Mouse (Mus musculus): Measurements from ENCODE around the gene Rasgef1b. TPM values are rescaled to one million over a fixed set of nuclear protein-coding genes. Genes with fewer than 3 reads are reported as not detected.

Gene Rasgef1b
- polyA plus RNA-seq, 1 experiment from 2014 or later: 41.6 TPM

DNA sequence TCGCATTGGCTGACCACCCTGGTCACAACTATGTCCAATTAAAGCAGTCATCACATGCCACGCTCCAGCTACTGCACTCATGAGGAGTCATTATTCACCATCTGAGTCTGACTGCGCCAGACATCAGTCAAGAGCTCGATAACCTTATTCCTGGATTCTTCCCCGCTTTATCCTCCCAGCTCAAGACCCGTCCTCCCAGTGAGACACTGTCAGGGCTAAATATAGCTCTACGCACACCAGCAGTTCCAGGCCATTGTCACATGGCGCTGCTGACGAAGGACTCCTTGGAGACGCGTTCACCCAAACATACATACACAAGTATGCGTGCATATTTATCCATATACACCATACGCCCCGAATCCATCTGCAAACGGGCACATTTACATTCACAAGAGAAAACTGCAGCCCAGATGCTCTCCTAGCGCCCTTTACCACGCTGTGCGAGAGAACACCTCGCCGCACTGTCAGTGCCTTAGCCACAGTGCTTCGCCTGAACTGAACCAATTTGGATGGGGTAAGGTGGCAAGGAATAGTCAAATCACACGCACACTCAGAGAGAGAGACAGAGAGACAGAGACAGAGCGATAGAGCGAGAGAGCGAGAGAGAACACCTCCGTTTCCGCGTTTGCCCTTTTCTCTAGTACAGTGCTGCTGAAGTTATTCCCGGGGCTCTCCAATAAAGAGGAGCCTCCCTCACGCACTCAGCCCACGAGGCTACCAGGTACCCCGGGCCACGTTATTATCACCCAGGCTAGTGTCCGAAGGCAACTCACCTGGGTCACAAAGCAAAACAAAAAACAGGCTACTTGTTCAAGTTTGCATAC lies 477.3 kb downstream of the Rasgef1b start:
- peaks cover 21% of the 10 kb centered on the region for H3K4me1 ChIP-seq (ENCODE audit: control insufficient read depth, insufficient read depth, low read length)
- H3K27me3 ChIP-seq (ENCODE audit: control insufficient read depth, insufficient read depth, low read length): no peaks in the 10 kb centered on the region
- 2% methylated on average over 34 of the region's 34 CpGs for WGBS (ENCODE audit: insufficient replicate concordance)
- H3K36me3 ChIP-seq (ENCODE audit: control insufficient read depth, insufficient read depth, low read length): no peaks in the 10 kb centered on the region
- peak overlapping the region; percentile 92 for H3K9ac ChIP-seq (ENCODE audit: low read depth, low read length)
- peak overlapping the region; percentile 78 for H3K4me3 ChIP-seq (ENCODE audit: low read depth, low read length)
- H3K9me3 ChIP-seq (replicated peaks; ENCODE audit: control insufficient read depth, low read length): no peaks in the 10 kb centered on the region
- ATAC-seq (replicated peaks; ENCODE audit: insufficient number of reproducible peaks, low FRiP score, low TSS enrichment): peak; percentile 21; the same call in 1 of the 2 replicates
- peak overlapping the region; percentile 94 for H3K27ac ChIP-seq (ENCODE audit: low read depth, low read length)
- H3K4me2 ChIP-seq: peak overlapping the region; percentile 71

DNA sequence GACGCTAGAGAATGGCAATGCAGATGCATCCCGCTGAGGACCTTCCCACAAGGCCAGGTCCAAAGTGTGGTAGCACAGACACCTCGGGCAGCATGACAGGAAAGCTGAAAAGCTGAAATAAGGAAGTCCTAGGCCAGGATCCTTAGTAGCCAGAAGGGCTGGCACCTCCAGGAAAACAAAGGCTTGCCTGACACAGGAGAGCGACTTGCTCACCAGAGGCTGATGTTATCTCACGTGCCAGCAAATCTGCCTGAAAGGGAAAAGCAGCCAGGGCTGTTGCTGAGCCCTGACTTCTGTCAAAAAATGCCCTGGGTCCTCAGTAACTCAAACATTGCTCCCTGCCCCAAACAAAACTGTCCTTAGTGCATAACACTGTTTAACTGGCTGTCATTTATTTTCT lies 478.0 kb downstream of the Rasgef1b start:
- H3K9me3 ChIP-seq (replicated peaks; ENCODE audit: control insufficient read depth, low read length): no peaks in the 10 kb centered on the region
- H3K27ac ChIP-seq (ENCODE audit: low read depth, low read length): peak overlapping the region; percentile 94
- 7% methylated on average over 5 of the region's 5 CpGs for WGBS (ENCODE audit: insufficient replicate concordance)
- no peaks in the 10 kb centered on the region for H3K27me3 ChIP-seq (ENCODE audit: control insufficient read depth, insufficient read depth, low read length)
- H3K36me3 ChIP-seq (ENCODE audit: control insufficient read depth, insufficient read depth, low read length): no peaks in the 10 kb centered on the region
- peaks cover 28% of the 10 kb centered on the region for H3K4me1 ChIP-seq (ENCODE audit: control insufficient read depth, insufficient read depth, low read length)
- no peak for ATAC-seq (replicated peaks; ENCODE audit: insufficient number of reproducible peaks, low FRiP score, low TSS enrichment)
- H3K9ac ChIP-seq (ENCODE audit: low read depth, low read length): peak overlapping the region; percentile 92
- H3K4me2 ChIP-seq: peak overlapping the region; percentile 71
- H3K4me3 ChIP-seq (ENCODE audit: low read depth, low read length): peak overlapping the region; percentile 78

- peak overlapping the region; percentile 46 for H3K27ac ChIP-seq (ENCODE audit: low read depth, low read length)
- H3K4me3 ChIP-seq (ENCODE audit: low read depth, low read length): peak overlapping the region; percentile 12; the same call in 1 of the 2 replicates
- no peaks in the 10 kb centered on the region for H3K36me3 ChIP-seq (ENCODE audit: control insufficient read depth, insufficient read depth, low read length)
- whole genome bisulfite sequencing (ENCODE audit: insufficient replicate concordance): 6% methylated on average over 7 of the region's 7 CpGs
- no peaks in the 10 kb centered on the region for H3K9me3 ChIP-seq (replicated peaks; ENCODE audit: control insufficient read depth, low read length)
- H3K4me2 ChIP-seq: peak overlapping the region; percentile 51
- H3K27me3 ChIP-seq (ENCODE audit: control insufficient read depth, insufficient read depth, low read length): no peaks in the 10 kb centered on the region
- H3K4me1 ChIP-seq (ENCODE audit: control insufficient read depth, insufficient read depth, low read length): peaks cover 36% of the 10 kb centered on the region
- H3K9ac ChIP-seq (ENCODE audit: low read depth, low read length): peak overlapping the region; percentile 8; the same call in 1 of the 2 replicates
- ATAC-seq (replicated peaks; ENCODE audit: insufficient number of reproducible peaks, low FRiP score, low TSS enrichment): no peak
Observed at GRCm38 (mm10) chr5:99248501-99248900, 480.4 kb downstream of the Rasgef1b start.

DNA sequence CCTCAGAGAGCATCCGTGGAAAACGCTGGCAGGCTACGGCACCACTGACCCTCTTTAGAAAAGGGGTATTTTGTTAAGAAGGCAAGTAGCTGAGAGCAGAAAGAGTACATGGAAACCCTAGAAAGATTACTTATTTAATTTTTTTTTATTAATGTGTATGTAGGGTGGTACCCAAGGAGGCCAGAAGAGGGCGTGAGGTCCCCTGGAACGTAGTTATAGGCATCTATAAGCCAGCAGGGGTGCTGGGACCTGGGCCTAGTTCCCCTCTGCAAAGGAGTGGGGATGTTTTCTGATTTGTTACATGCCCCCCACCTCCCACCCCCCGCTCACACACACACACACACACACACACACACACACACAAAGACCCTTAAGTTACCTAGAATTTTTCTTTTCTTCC lies 480.9 kb downstream of the Rasgef1b start:
- Histone ChIP-seq H3K4me2 (peak overlapping the region; percentile 42), H3K9ac (ENCODE audit: low read depth, low read length) (no peak overlapping the region), H3K36me3 (ENCODE audit: control insufficient read depth, insufficient read depth, low read length) (0 out of 2 replicates have a peak, but pooled peaks cover under 1% of the 10 kb centered on the region), H3K4me1 (ENCODE audit: control insufficient read depth, insufficient read depth, low read length) (peaks cover 39% of the 10 kb centered on the region), H3K9me3 (replicated peaks; ENCODE audit: control insufficient read depth, low read length) (no peaks in the 10 kb centered on the region), H3K27ac (ENCODE audit: low read depth, low read length) (no peak overlapping the region), H3K4me3 (ENCODE audit: low read depth, low read length) (no peak overlapping the region), H3K27me3 (ENCODE audit: control insufficient read depth, insufficient read depth, low read length) (no peaks in the 10 kb centered on the region)
- ATAC-seq (replicated peaks; ENCODE audit: insufficient number of reproducible peaks, low FRiP score, low TSS enrichment): no peak
- WGBS (ENCODE audit: insufficient replicate concordance): 73% methylated on average over 6 of the region's 6 CpGs

DNA sequence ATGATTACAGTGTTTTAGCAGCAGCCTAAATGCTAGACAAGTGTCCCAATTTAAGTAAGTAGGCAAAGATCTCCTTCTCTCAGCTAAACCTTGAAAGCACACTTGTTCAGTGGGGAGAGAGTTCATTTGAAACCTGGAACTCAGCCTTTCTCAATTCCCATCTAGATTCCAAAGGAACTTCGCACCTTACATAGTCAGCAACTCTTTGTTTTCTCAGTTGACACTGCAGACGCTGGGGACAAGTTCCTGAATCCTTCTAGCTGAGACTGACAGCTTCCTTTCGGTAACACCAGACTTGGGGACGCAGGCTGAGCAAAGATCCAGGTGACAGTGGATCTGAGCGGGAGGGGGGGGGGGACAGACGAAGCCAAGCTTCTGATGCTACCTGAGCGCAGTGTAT lies 481.4 kb downstream of the Rasgef1b start:
- Histone ChIP-seq H3K9ac (ENCODE audit: low read depth, low read length) (no peak overlapping the region), H3K4me2 (peak overlapping the region; percentile 42), H3K27ac (ENCODE audit: low read depth, low read length) (no peak overlapping the region), H3K9me3 (replicated peaks; ENCODE audit: control insufficient read depth, low read length) (no peaks in the 10 kb centered on the region), H3K27me3 (ENCODE audit: control insufficient read depth, insufficient read depth, low read length) (no peaks in the 10 kb centered on the region), H3K4me3 (ENCODE audit: low read depth, low read length) (no peak overlapping the region), H3K36me3 (ENCODE audit: control insufficient read depth, insufficient read depth, low read length) (0 out of 2 replicates have a peak, but pooled peaks cover 3% of the 10 kb centered on the region), H3K4me1 (ENCODE audit: control insufficient read depth, insufficient read depth, low read length) (peaks cover 41% of the 10 kb centered on the region)
- WGBS (ENCODE audit: insufficient replicate concordance): 43% methylated on average over 7 of the region's 7 CpGs
- no peak for ATAC-seq (replicated peaks; ENCODE audit: insufficient number of reproducible peaks, low FRiP score, low TSS enrichment)

DNA sequence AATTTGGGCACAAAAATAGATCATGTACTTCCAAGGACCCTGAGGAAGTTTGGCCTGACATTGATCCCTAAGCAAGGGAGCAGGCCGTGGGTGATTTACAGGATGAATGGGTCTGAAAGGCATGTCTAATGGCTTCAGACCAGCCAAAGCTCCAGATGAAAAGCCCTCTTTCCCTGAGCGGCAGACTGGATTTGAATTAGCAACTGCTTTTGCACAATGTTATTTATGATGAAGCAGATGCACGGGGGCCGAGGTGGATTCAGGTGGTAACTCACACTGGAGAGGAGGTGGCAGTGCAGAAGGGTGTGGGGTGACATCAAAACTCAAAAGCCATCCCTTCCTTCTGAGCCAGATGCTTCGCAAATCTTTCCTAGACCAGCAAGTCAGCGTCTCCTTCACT lies 481.9 kb downstream of the Rasgef1b start:
- no peak overlapping the region for H3K27ac ChIP-seq (ENCODE audit: low read depth, low read length)
- 59% methylated on average over 6 of the region's 6 CpGs for WGBS (ENCODE audit: insufficient replicate concordance)
- peaks cover 45% of the 10 kb centered on the region for H3K4me1 ChIP-seq (ENCODE audit: control insufficient read depth, insufficient read depth, low read length)
- 0 out of 2 replicates have a peak, but pooled peaks cover 5% of the 10 kb centered on the region for H3K36me3 ChIP-seq (ENCODE audit: control insufficient read depth, insufficient read depth, low read length)
- no peaks in the 10 kb centered on the region for H3K27me3 ChIP-seq (ENCODE audit: control insufficient read depth, insufficient read depth, low read length)
- H3K4me3 ChIP-seq (ENCODE audit: low read depth, low read length): no peak overlapping the region
- H3K4me2 ChIP-seq: peak overlapping the region; percentile 42; the same call in 1 of the 2 replicates
- H3K9ac ChIP-seq (ENCODE audit: low read depth, low read length): peak overlapping the region; percentile 44; the same call in 1 of the 2 replicates
- H3K9me3 ChIP-seq (replicated peaks; ENCODE audit: control insufficient read depth, low read length): no peaks in the 10 kb centered on the region
- no peak for ATAC-seq (replicated peaks; ENCODE audit: insufficient number of reproducible peaks, low FRiP score, low TSS enrichment)

- H3K4me3 ChIP-seq (ENCODE audit: low read depth, low read length): no peak overlapping the region
- H3K36me3 ChIP-seq (ENCODE audit: control insufficient read depth, insufficient read depth, low read length): peaks cover 18% of the 10 kb centered on the region; the same call in 1 of the 2 replicates
- 64% methylated on average over 11 of the region's 11 CpGs for WGBS (ENCODE audit: insufficient replicate concordance)
- no peaks in the 10 kb centered on the region for H3K27me3 ChIP-seq (ENCODE audit: control insufficient read depth, insufficient read depth, low read length)
- no peak overlapping the region for H3K27ac ChIP-seq (ENCODE audit: low read depth, low read length)
- no peak overlapping the region for H3K4me2 ChIP-seq
- H3K4me1 ChIP-seq (ENCODE audit: control insufficient read depth, insufficient read depth, low read length): peaks cover 30% of the 10 kb centered on the region
- no peak for ATAC-seq (replicated peaks; ENCODE audit: insufficient number of reproducible peaks, low FRiP score, low TSS enrichment)
- no peak overlapping the region for H3K9ac ChIP-seq (ENCODE audit: low read depth, low read length)
- no peaks in the 10 kb centered on the region for H3K9me3 ChIP-seq (replicated peaks; ENCODE audit: control insufficient read depth, low read length)
Observed at GRCm38 (mm10) chr5:99241988-99242740, 486.7 kb downstream of the Rasgef1b start.

GRCm38 (mm10) chr5:99240501-99240900 lies 488.4 kb downstream of the Rasgef1b start:
- no peak for ATAC-seq (replicated peaks; ENCODE audit: insufficient number of reproducible peaks, low FRiP score, low TSS enrichment)
- peaks cover 18% of the 10 kb centered on the region; the same call in 1 of the 2 replicates for H3K36me3 ChIP-seq (ENCODE audit: control insufficient read depth, insufficient read depth, low read length)
- H3K4me2 ChIP-seq: no peak overlapping the region
- WGBS (ENCODE audit: insufficient replicate concordance): 88% methylated on average over 6 of the region's 6 CpGs
- H3K4me3 ChIP-seq (ENCODE audit: low read depth, low read length): no peak overlapping the region
- H3K9me3 ChIP-seq (replicated peaks; ENCODE audit: control insufficient read depth, low read length): no peaks in the 10 kb centered on the region
- no peaks in the 10 kb centered on the region for H3K27me3 ChIP-seq (ENCODE audit: control insufficient read depth, insufficient read depth, low read length)
- H3K9ac ChIP-seq (ENCODE audit: low read depth, low read length): no peak overlapping the region
- H3K27ac ChIP-seq (ENCODE audit: low read depth, low read length): no peak overlapping the region
- peaks cover 17% of the 10 kb centered on the region for H3K4me1 ChIP-seq (ENCODE audit: control insufficient read depth, insufficient read depth, low read length)
